Mouse (Mus musculus) bone marrow macrophage, adult 2 months (primary cell): ENCODE measurements around the gene Ctsl. TPM values are rescaled to one million over a fixed set of nuclear protein-coding genes. Genes with fewer than 3 reads are reported as not detected.

Source experiments
- H3K27ac ChIP-seq: 2 replicates; pipeline ENCODE4 v1.5.1; 2012; ENCODE audit warnings: low read depth, low read length; ENCODE audit not compliant: insufficient read depth
- H3K4me1 ChIP-seq: 2 replicates; pipeline ENCODE4 v1.6.1; 2012; ENCODE audit warnings: low read length; ENCODE audit not compliant: control insufficient read depth, insufficient read depth
- H3K4me3 ChIP-seq: 2 replicates; pipeline ENCODE4 v1.5.1; 2012; ENCODE audit warnings: mild to moderate bottlenecking, low read length, moderate library complexity; ENCODE audit not compliant: insufficient read depth
- CTCF ChIP-seq: IDR thresholded peaks from 2 replicates; pipeline ENCODE4 v1.5.1; 2012; ENCODE audit warnings: low read depth, mild to moderate bottlenecking, low read length, moderate library complexity
- POLR2A ChIP-seq: IDR thresholded peaks from 2 replicates; pipeline ENCODE4 v1.6.1; 2012; ENCODE audit warnings: mild to moderate bottlenecking, low read depth, low read length, borderline replicate concordance
- polyA plus RNA-seq: library from polyadenylated mRNA; stranded (reverse); fragments of >200 nt; gene quantifications from 2 replicates; pipeline ENCODE4 v1.2.4, GENCODE M21; 2012; ENCODE audit not compliant: missing spikeins, insufficient read depth, insufficient read length

Ctsl gene
- polyA plus RNA-seq, 1 experiment: 1,752 TPM

DNA sequence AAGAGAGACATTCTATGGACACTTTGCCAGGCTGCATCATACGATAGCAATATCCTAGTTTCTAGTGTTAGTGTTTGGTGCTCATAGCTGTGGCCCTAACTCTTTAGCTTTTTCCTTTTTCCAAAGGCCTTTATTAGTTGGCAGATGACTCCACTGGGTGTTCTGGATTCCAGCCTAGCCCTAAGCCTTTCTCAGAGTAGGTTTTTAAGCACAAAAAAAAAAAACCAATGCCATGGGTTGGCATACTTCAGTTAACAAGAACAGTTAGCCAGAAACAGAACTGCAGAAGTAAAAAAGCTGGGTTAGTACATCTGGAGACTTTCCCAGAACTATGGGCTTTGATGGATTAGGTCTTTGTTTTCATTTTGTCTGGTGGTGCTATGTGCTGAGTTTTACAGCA lies 12.2 kb downstream of the Ctsl start:
- H3K27ac ChIP-seq: no peak overlapping the region
- H3K4me1 ChIP-seq: peaks cover 2% of the 10 kb centered on the region; the same call in 1 of the 2 replicates
- no peak overlapping the region for H3K4me3 ChIP-seq
- no peak for TF ChIP-seq CTCF

- Histone ChIP-seq H3K4me3 (no peak overlapping the region), H3K4me1 (peaks cover 2% of the 10 kb centered on the region; the same call in 1 of the 2 replicates), H3K27ac (no peak overlapping the region)
- no peak for TF ChIP-seq POLR2A
- TF ChIP-seq CTCF: no peak
Measured at GRCm38 (mm10) chr13:64357389-64357788, 13.3 kb downstream of the Ctsl start.

DNA sequence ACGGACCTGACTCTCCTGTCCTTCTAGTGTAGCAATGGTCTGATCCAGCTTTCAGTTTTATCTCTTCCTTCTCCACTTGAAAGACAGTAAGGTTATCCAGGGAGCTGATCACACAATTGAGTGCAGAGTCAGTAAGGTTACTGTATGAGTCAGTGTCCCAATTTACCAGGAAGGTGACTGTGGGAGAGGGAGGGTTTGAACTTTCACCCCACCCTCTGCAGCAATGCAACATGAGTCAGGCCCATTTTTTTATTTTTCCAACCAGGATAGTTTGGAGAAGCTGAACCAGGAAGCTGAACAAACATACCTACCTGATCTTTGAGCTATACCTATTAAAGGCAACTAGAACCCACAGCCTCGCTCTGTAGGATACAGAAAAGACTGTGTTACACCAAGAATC lies 21.2 kb downstream of the Ctsl start:
- Histone ChIP-seq H3K27ac (no peak overlapping the region), H3K4me1 (no peaks in the 10 kb centered on the region), H3K4me3 (no peak overlapping the region)
- TF ChIP-seq POLR2A (no peak), CTCF (no peak)

DNA sequence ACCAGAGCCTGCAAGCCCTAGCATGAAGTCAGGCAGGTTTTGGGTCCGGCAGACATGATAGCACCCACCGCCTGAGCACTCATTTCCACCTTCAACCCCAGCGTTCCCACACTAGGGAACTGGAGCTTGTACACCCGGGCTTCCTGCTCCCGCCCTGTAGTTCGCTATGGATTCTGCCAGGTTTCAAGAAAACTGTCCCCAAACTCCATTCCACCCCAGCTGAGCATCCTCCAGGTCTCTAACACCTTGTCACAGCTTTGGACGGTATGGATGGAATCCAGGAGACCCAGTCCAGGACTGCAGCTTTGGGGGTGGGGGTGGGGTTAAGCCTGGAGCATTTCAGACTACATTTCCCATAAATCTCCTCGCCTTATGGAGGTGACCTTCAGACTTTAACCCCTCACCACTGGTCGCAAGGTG lies 26.6 kb downstream of the Ctsl start:
- TF ChIP-seq CTCF (no peak), POLR2A (no peak)
- no peaks in the 10 kb centered on the region for H3K4me1 ChIP-seq
- no peak overlapping the region for H3K27ac ChIP-seq
- H3K4me3 ChIP-seq: peak overlapping the region; percentile 60

- peak overlapping the region; percentile 60 for H3K4me3 ChIP-seq
- H3K4me1 ChIP-seq: no peaks in the 10 kb centered on the region
- TF ChIP-seq CTCF: no peak
- no peak for TF ChIP-seq POLR2A
- H3K27ac ChIP-seq: no peak overlapping the region
Measured at GRCm38 (mm10) chr13:64343598-64343997, 27.1 kb downstream of the Ctsl start.

- no peak for TF ChIP-seq CTCF
- no peak for TF ChIP-seq POLR2A
- Histone ChIP-seq H3K4me1 (no peaks in the 10 kb centered on the region), H3K4me3 (no peak overlapping the region), H3K27ac (no peak overlapping the region)
Measured at GRCm38 (mm10) chr13:64335546-64336132, 35.1 kb downstream of the Ctsl start.

GRCm38 (mm10) chr13:64333102-64333501 lies 37.6 kb downstream of the Ctsl start:
- Histone ChIP-seq H3K4me3 (no peak overlapping the region), H3K4me1 (no peaks in the 10 kb centered on the region), H3K27ac (no peak overlapping the region)
- TF ChIP-seq CTCF: no peak
- no peak for TF ChIP-seq POLR2A

DNA sequence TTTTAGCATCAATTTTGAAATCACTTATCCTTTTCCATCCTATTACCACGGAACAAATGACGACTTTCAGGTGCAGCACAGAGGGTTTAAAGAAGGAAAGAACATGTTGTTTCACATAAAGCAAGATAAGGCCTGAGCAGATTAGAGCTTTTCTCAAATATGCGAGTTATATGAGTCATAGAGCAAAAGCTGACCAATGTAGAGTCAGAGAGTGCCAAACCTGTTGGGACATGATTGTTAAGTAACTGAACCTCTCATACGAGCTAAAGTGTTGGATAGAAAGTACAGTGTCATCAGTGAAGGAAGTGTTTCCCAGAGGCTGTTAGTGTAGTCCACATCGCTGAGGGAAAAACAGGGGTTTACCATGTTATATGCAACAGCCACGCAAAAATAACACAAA lies 38.4 kb downstream of the Ctsl start:
- Histone ChIP-seq H3K27ac (no peak overlapping the region), H3K4me1 (no peaks in the 10 kb centered on the region), H3K4me3 (no peak overlapping the region)
- TF ChIP-seq CTCF (no peak), POLR2A (no peak)

DNA sequence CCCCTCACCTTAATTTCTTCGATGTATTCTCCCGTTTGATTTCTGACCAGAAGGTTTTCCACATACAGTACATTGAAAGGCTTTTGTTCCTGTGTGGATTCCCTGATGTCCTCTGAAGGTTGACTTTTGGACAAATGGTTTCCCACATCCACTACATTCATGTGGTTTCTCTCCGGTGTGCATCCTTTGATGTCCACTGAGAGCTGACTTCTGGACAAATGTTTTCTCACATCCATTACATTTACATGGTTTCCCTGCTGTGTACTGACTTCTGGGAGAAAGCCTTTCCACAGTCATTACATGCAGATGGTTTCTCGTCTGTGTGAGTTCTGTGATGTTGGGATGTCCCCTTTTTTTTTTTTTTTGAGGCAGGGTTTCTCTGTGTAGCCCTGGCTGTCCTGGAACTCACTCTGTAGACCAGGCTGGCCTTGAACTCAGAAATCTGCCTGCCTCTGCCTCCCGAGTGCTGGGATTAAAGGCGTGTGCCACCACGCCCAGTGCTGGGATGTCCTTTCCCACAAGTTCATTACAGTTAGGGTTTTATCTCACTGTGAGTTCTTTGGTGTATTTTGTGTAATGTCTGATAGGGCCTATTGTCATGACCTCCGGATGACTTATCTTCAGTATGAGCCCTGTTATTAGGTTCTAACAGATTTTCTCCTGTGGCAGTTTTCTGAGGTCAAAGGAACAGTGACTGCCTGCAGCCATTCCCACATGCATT lies 48.0 kb downstream of the Ctsl start:
- Histone ChIP-seq H3K4me3 (no peak overlapping the region), H3K4me1 (no peaks in the 10 kb centered on the region), H3K27ac (no peak overlapping the region)
- TF ChIP-seq CTCF (no peak), POLR2A (no peak)

- no peak for TF ChIP-seq POLR2A
- TF ChIP-seq CTCF: no peak
- Histone ChIP-seq H3K4me1 (peaks cover 2% of the 10 kb centered on the region; the same call in 1 of the 2 replicates), H3K4me3 (no peak overlapping the region), H3K27ac (no peak overlapping the region)
Measured at GRCm38 (mm10) chr13:64320334-64320733, 50.4 kb downstream of the Ctsl start.
